Mouse (Mus musculus): ENCODE measurements around the gene Armcx4.
"Not testable (repeated sequence)": the region's sequence is repeated elsewhere in the genome, so short reads cannot be mapped to it uniquely, and the experiment has no call there.

The Armcx4 gene

GRCm38 (mm10) chrX:134686267-134686666 is at the start of gene Armcx4:
Gene Armcx4, plus strand, starts transcription at chrX:134686519.
- DNase-seq, result peak; percentile 66 to 87

GRCm38 (mm10) chrX:134641000-134641760 is 45.1 kb upstream of the Armcx4 start:
- DNase-seq, result peak in 1 of 2 experiments; percentile 16

- DNase-seq, result no peak
Observed at GRCm38 (mm10) chrX:134646338-134646737, 40.0 kb upstream of the Armcx4 start.

- DNase-seq, result no peak
Observed at GRCm38 (mm10) chrX:134647421-134647820, 38.9 kb upstream of the Armcx4 start.

GRCm38 (mm10) chrX:134648031-134648692 is 38.2 kb upstream of the Armcx4 start:
- peak; percentile 23 to 78 for DNase-seq

GRCm38 (mm10) chrX:134652061-134652460 is 34.3 kb upstream of the Armcx4 start:
- no peak for DNase-seq

- DNase-seq, result no peak
Observed at GRCm38 (mm10) chrX:134661586-134661985, 24.7 kb upstream of the Armcx4 start.

GRCm38 (mm10) chrX:134675022-134675421 is 11.3 kb upstream of the Armcx4 start:
- no peak for DNase-seq

GRCm38 (mm10) chrX:134675959-134676358 is 10.4 kb upstream of the Armcx4 start:
- DNase-seq, result no peak

- DNase-seq, result no peak
Observed at GRCm38 (mm10) chrX:134684936-134685335, 1.4 kb upstream of the Armcx4 start.

- peak; percentile 59 to 60 for DNase-seq
Observed at GRCm38 (mm10) chrX:134686739-134687171, 436 bp downstream of the Armcx4 start.

- DNase-seq, result no peak
Observed at GRCm38 (mm10) chrX:134689676-134690075, 3.4 kb downstream of the Armcx4 start.

- no peak for DNase-seq
Observed at GRCm38 (mm10) chrX:134690871-134691539, 4.7 kb downstream of the Armcx4 start.

- DNase-seq, result no peak
Observed at GRCm38 (mm10) chrX:134691540-134691935, 5.2 kb downstream of the Armcx4 start.

GRCm38 (mm10) chrX:134716863-134717262 is 30.5 kb downstream of the Armcx4 start:
- no peak for DNase-seq

- peak; percentile 60 to 70 for DNase-seq
Observed at GRCm38 (mm10) chrX:134717752-134718308, 31.5 kb downstream of the Armcx4 start, which contains the start of gene Armcx1. Gene Armcx1, plus strand, starts transcription at chrX:134717963.

- peak; percentile 74 to 85 for DNase-seq
Observed at GRCm38 (mm10) chrX:134718524-134718923, 32.2 kb downstream of the Armcx4 start.

- DNase-seq, result not testable (repeated sequence)
Observed at GRCm38 (mm10) chrX:134723762-134724161, 37.4 kb downstream of the Armcx4 start.

GRCm38 (mm10) chrX:134729778-134730177 is 43.5 kb downstream of the Armcx4 start:
- peak in 1 of 2 experiments; percentile 12 for DNase-seq

GRCm38 (mm10) chrX:134737796-134738195 is 51.5 kb downstream of the Armcx4 start:
- DNase-seq, result no peak

GRCm38 (mm10) chrX:134739160-134739559 is 52.8 kb downstream of the Armcx4 start:
- no peak for DNase-seq

- no peak for DNase-seq
Observed at GRCm38 (mm10) chrX:134741862-134742261, 55.5 kb downstream of the Armcx4 start.
